Mouse (Mus musculus) C2C12 (cell line): ENCODE measurements around the gene Gpam. TPM values are rescaled to one million over a fixed set of nuclear protein-coding genes. Genes with fewer than 3 reads are reported as not detected.

Experiments
- H3K27me3 ChIP-seq: one replicate; pipeline ENCODE4 v1.6.1; 2011; ENCODE audit not compliant: control insufficient read depth, insufficient read depth, insufficient read length
- H3K36me3 ChIP-seq: one replicate; pipeline ENCODE4 v1.6.1; 2011; ENCODE audit not compliant: control insufficient read depth, insufficient read depth
- H3K4me3 ChIP-seq: one replicate; pipeline ENCODE4 v1.5.1; 2011; ENCODE audit warnings: mild to moderate bottlenecking, control low read depth; ENCODE audit not compliant: poor library complexity, insufficient read depth, severe bottlenecking
- H3K79me2 ChIP-seq: one replicate; pipeline ENCODE4 v1.6.1; 2011; ENCODE audit not compliant: control insufficient read depth, insufficient read depth
- H3K79me3 ChIP-seq: one replicate; pipeline ENCODE4 v1.6.1; 2011; ENCODE audit warnings: low read depth, control low read depth
- H3ac ChIP-seq: one replicate; pipeline ENCODE3; 2011; ENCODE audit warnings: low read depth; ENCODE audit not compliant: control insufficient read depth, insufficient read length
- CEBPB ChIP-seq: IDR thresholded peaks from one replicate; pipeline ENCODE4 v1.6.1; 2011; ENCODE audit warnings: low read depth, mild to moderate bottlenecking, control low read depth, moderate library complexity
- CTCF ChIP-seq: IDR thresholded peaks from one replicate; pipeline ENCODE4 v1.5.1; 2011; ENCODE audit not compliant: control insufficient read depth, insufficient read depth, insufficient read length
- FOSL1 ChIP-seq: IDR thresholded peaks from one replicate; pipeline ENCODE4 v1.8.0; 2011; ENCODE audit warnings: mild to moderate bottlenecking, low read length; ENCODE audit not compliant: poor library complexity, insufficient read depth, severe bottlenecking
- MAX ChIP-seq: IDR thresholded peaks from one replicate; pipeline ENCODE4 v1.6.1; 2011; ENCODE audit warnings: mild to moderate bottlenecking, control low read depth
- MYOD1 ChIP-seq: IDR thresholded peaks from one replicate; pipeline ENCODE4 v1.6.1; 2011; ENCODE audit warnings: low read depth; ENCODE audit not compliant: control insufficient read depth, insufficient read length
- MYOG ChIP-seq: IDR thresholded peaks from one replicate; pipeline ENCODE4 v1.6.1; 2011; ENCODE audit not compliant: control insufficient read depth, insufficient read length; ENCODE audit errors: extremely low read depth
- USF1 ChIP-seq: IDR thresholded peaks from one replicate; pipeline ENCODE4 v1.6.1; 2011; ENCODE audit warnings: low read depth, mild to moderate bottlenecking, control low read depth, moderate library complexity
- polyA plus RNA-seq: library from polyadenylated mRNA; unstranded; fragments of >200 nt; fragmentation: generic; extraction: Trizol; gene quantifications from one replicate; pipeline ENCODE4 v1.2.1, GENCODE M21; 2012; ENCODE audit warnings: missing spikeins

The Gpam gene
- polyA plus RNA-seq, 1 experiment, result 7.0 TPM

DNA sequence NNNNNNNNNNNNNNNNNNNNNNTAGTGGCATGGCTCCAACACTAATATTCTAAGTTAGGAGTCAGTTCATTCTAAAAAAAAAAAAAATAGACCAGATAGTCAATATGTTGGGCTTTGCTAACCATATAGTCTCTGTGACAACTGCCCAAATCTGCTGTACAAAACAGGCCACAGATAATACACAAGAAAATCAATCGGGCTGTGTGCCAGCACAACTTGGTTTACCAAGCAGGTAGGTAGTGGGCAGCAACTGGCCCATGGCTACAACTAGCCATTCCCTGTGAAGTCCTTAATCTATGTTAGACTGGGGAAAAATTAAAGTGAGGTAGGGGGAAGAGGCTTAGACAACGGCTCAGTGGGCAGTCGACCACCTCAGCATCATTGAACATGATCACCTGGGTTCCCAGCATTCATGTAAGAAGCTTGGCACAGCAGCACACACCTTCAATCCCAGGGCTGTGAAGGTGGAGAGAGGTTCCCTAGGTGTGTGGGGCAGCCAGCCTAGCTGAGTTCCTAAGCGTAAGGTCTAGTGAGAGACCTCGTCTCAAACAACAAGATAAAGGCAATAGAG lies 12.1 kb downstream of the Gpam start:
- Histone ChIP-seq H3K79me3 (no peaks in the 10 kb centered on the region), H3K27me3 (no peaks in the 10 kb centered on the region), H3K36me3 (no peaks in the 10 kb centered on the region), H3K4me3 (no peak overlapping the region), H3ac (no peak overlapping the region), H3K79me2 (no peaks in the 10 kb centered on the region)
- TF ChIP-seq CTCF (no peak), CEBPB (no peak), MAX (no peak), MYOG (no peak), MYOD1 (no peak), USF1 (no peak), FOSL1 (no peak)

DNA sequence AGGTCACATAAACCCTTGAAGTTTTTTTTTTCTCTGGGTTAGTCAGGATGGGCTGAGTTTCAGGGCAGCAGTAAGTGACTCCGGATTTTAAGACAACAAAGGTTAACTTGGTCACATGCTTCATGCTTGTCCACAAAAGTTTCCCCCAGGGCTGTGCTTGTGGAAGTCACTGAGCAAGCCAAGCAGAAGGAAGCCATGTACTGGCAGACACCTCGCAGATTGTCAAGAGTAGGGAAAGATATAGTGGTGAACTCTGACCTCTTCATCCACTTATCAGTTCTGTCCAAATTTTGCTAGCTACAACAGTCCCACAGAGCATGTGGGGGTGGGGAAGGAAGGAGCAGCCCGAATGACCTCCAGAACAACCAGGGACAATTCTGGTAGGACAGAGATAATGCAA lies 19.1 kb downstream of the Gpam start:
- Histone ChIP-seq H3K36me3 (no peaks in the 10 kb centered on the region), H3K27me3 (peaks cover 11% of the 10 kb centered on the region), H3K4me3 (no peak overlapping the region), H3K79me2 (no peaks in the 10 kb centered on the region), H3ac (no peak overlapping the region), H3K79me3 (no peaks in the 10 kb centered on the region)
- no peak for TF ChIP-seq MYOG
- TF ChIP-seq CEBPB, result no peak
- TF ChIP-seq USF1, result no peak
- no peak for TF ChIP-seq FOSL1
- no peak for TF ChIP-seq MYOD1
- no peak for TF ChIP-seq CTCF
- TF ChIP-seq MAX, result no peak

- TF ChIP-seq CEBPB (no peak), USF1 (no peak), MYOD1 (no peak)
- no peak overlapping the region for H3ac ChIP-seq
- H3K36me3 ChIP-seq, result no peaks in the 10 kb centered on the region
- no peak overlapping the region for H3K4me3 ChIP-seq
- H3K79me3 ChIP-seq, result no peaks in the 10 kb centered on the region
- H3K27me3 ChIP-seq, result peaks cover 11% of the 10 kb centered on the region
- no peaks in the 10 kb centered on the region for H3K79me2 ChIP-seq
These were observed 21.1 kb downstream of the Gpam start for GRCm38 (mm10) chr19:55105969-55106368.

GRCm38 (mm10) chr19:55103081-55103830 lies 23.8 kb downstream of the Gpam start:
- Histone ChIP-seq H3K36me3 (no peaks in the 10 kb centered on the region), H3K4me3 (no peak overlapping the region)

GRCm38 (mm10) chr19:55101659-55102058 lies 25.4 kb downstream of the Gpam start:
- H3ac ChIP-seq, result no peak overlapping the region
- no peaks in the 10 kb centered on the region for H3K27me3 ChIP-seq
- TF ChIP-seq CEBPB, result no peak
- TF ChIP-seq USF1, result no peak
- no peak for TF ChIP-seq MYOG
- TF ChIP-seq MAX, result no peak
- TF ChIP-seq FOSL1, result no peak
- TF ChIP-seq MYOD1, result no peak
- TF ChIP-seq CTCF, result no peak
- peaks cover 19% of the 10 kb centered on the region for H3K79me2 ChIP-seq
- H3K36me3 ChIP-seq, result no peaks in the 10 kb centered on the region
- no peak overlapping the region for H3K4me3 ChIP-seq
- no peaks in the 10 kb centered on the region for H3K79me3 ChIP-seq

More at GRCm38 (mm10) chr19:55103081-55103830, 23.8 kb downstream of the Gpam start:
- no peaks in the 10 kb centered on the region for H3K79me3 ChIP-seq
- H3ac ChIP-seq, result peak overlapping the region; percentile 46
- H3K27me3 ChIP-seq, result no peaks in the 10 kb centered on the region
- H3K79me2 ChIP-seq, result peaks cover 17% of the 10 kb centered on the region
- TF ChIP-seq MYOG, result no peak
- TF ChIP-seq MYOD1, result peak; percentile 47
- TF ChIP-seq USF1, result peak; percentile 94
